Mouse (Mus musculus) granulocyte monocyte progenitor cell, adult 5-6 weeks (primary cell): ENCODE results near the gene Tpo. TPM values are rescaled to one million over a fixed set of nuclear protein-coding genes. Genes with fewer than 3 reads are reported as not detected.

Experiments
- ATAC-seq: replicated peaks from 2 replicates; pipeline ENCODE4 v1.8.0; 2016; ENCODE audit warnings: mild to moderate bottlenecking, moderate TSS enrichment, inconsistent platforms; ENCODE audit not compliant: poor library complexity, severe bottlenecking
- total RNA-seq, 2 experiments: library from RNA; stranded (forward) in 1 of 2; stranded (reverse) in 1 of 2; fragments of 200-712, 200-1000 nt in 1 of 2; fragments of >200 nt in 1 of 2; fragmentation: Nextera tagmentation in 1 of 2; gene quantifications; 2 replicates each; pipeline ENCODE4 v1.2.3; 2014 to 2017

Gene Tpo
- total RNA-seq, 2 experiments from 2014 or later = not detected

GRCm38 (mm10) chr12:30024264-30024825 lies 108.1 kb downstream of the Tpo start:
- no peak for ATAC-seq

- no peak for ATAC-seq
These were observed 108.9 kb downstream of the Tpo start for GRCm38 (mm10) chr12:30023491-30023890.

- ATAC-seq = no peak
These were observed 112.0 kb downstream of the Tpo start for GRCm38 (mm10) chr12:30020447-30020846.

GRCm38 (mm10) chr12:30017131-30017530 lies 115.3 kb downstream of the Tpo start:
- no peak for ATAC-seq

GRCm38 (mm10) chr12:30015501-30015900 lies 116.9 kb downstream of the Tpo start:
- no peak for ATAC-seq

GRCm38 (mm10) chr12:30008741-30009140 lies 123.7 kb downstream of the Tpo start:
- ATAC-seq = no peak

- ATAC-seq = no peak
These were observed 125.8 kb downstream of the Tpo start for GRCm38 (mm10) chr12:30006586-30006985.

Other genes with a start within 250 kb of the Tpo start
- gene Pxdn, start 195.0 kb downstream of the Tpo start, total RNA-seq (2014; fragmentation: Nextera tagmentation) = not detected in 2 replicates
- not detected in 2 replicates for gene Pxdn, start 195.0 kb downstream of the Tpo start, total RNA-seq (2017)
- not detected in 2 replicates for gene Sntg2, start 240.8 kb upstream of the Tpo start, total RNA-seq (2014; fragmentation: Nextera tagmentation)
- gene Sntg2, start 240.8 kb upstream of the Tpo start, total RNA-seq (2017) = not detected in 2 replicates